Mouse (Mus musculus) heart, adult 10 weeks (tissue): ENCODE results near the gene Defb38. TPM values are rescaled to one million over a fixed set of nuclear protein-coding genes. Genes with fewer than 3 reads are reported as not detected.

Experiments used
- polyA plus RNA-seq: library from polyadenylated mRNA; stranded (reverse); fragments of 350-450 nt; fragmentation: Illumina TruSeq; extraction: RNeasy Lipid Tissue Mini Kit (QIAGEN cat#74804); gene quantifications from one replicate; pipeline ENCODE4 v1.2.3, GENCODE M21; 2014; ENCODE audit warnings: low read depth, low replicate concordance

The Defb38 gene
- not detected for polyA plus RNA-seq

GRCm38 (mm10) chr8:19026466-19026865 is at the start of gene Defb38:
Gene Defb38 (minus strand): TSS chr8:19026566.

GRCm38 (mm10) chr8:19064710-19065109 is 38.3 kb upstream of the Defb38 start, which contains the start of gene Defb39:
Gene Defb39 (minus strand): TSS chr8:19064810.

Other genes with a start within 250 kb of the Defb38 start
- not detected for gene Defb40, start 48.3 kb downstream of the Defb38 start, polyA plus RNA-seq
- gene Defb37, start 35.5 kb downstream of the Defb38 start, polyA plus RNA-seq = not detected
- not detected for gene Defb39, start 38.2 kb upstream of the Defb38 start, polyA plus RNA-seq
- gene Defb12, start 88.3 kb upstream of the Defb38 start, polyA plus RNA-seq = not detected
- not detected for gene Defb34, start 97.2 kb upstream of the Defb38 start, polyA plus RNA-seq
- gene Gm45826, start 114.2 kb upstream of the Defb38 start, polyA plus RNA-seq = not detected
- not detected for gene Defb14, start 167.8 kb upstream of the Defb38 start, polyA plus RNA-seq
- gene Defb4, start 172.1 kb upstream of the Defb38 start, polyA plus RNA-seq = not detected
- not detected for gene Defb6, start 198.9 kb upstream of the Defb38 start, polyA plus RNA-seq
- gene Defb46, start 213.3 kb upstream of the Defb38 start, polyA plus RNA-seq = not detected
- gene Defb5, start 221.0 kb upstream of the Defb38 start, polyA plus RNA-seq = not detected